13 mouse cellular contexts compared by ENCODE assay signal in genomic region chr4:154297761-154298160, GRCm38 (mm10). TPM values are rescaled to one million over a fixed set of nuclear protein-coding genes. Genes with fewer than 3 reads are reported as not detected.
DNase-seq lines count a peak whose midpoint lies in the region; ATAC-seq and TF ChIP-seq lines count a peak whose summit lies in the region.
"Had no signal": no experiment of that assay in that cellular context is flagged by ENCODE, and none has a peak within 500 bp of the region (broad histone marks: within the 10 kb centered on the region; RNA-seq: fewer than 3 reads in every experiment).

No protein-coding gene starts in this region.

- peak overlapping the region; percentile 7; the same call in 1 of the 2 replicates for H3K27ac ChIP-seq in ES-Bruce4 (ENCODE audit: insufficient read depth, low read length)
- no peak overlapping the region for H3K27ac ChIP-seq in kidney, embryonic 14.5 days (ENCODE audit: low read depth, low read length)
- no peak overlapping the region for H3K27ac ChIP-seq in lung, embryonic 14.5 days (ENCODE audit: low read depth)
- no peak overlapping the region for H3K27ac ChIP-seq in heart, embryonic 11.5 days (ENCODE audit: low read depth, low read length)
- H3K27ac ChIP-seq in left cerebral cortex, adult 2 months, result no peak overlapping the region
- H3K27ac ChIP-seq: layer of hippocampus, adult 2 months had no signal

- peak overlapping the region; percentile 22 for H3K4me3 ChIP-seq in ES-Bruce4 (ENCODE audit: low read depth, low read length)
- peak overlapping the region; percentile 9; the same call in 1 of the 2 replicates for H3K4me3 ChIP-seq in kidney, embryonic 14.5 days (ENCODE audit: low read length)
- no peak overlapping the region for H3K4me3 ChIP-seq in lung, embryonic 14.5 days (ENCODE audit: low read depth, low read length)
- no peak overlapping the region for H3K4me3 ChIP-seq in heart, embryonic 11.5 days (ENCODE audit: low read depth, low read length)
- no peak overlapping the region for H3K4me3 ChIP-seq in left cerebral cortex, adult 2 months
- H3K4me3 ChIP-seq: layer of hippocampus, adult 2 months had no signal

- no peaks in the 10 kb centered on the region for H3K36me3 ChIP-seq in ES-Bruce4 (ENCODE audit: control insufficient read depth, insufficient read depth, low read length, poor library complexity, severe bottlenecking)
- no peaks in the 10 kb centered on the region for H3K36me3 ChIP-seq in kidney, embryonic 14.5 days (ENCODE audit: control insufficient read depth, insufficient read depth, low read length)
- H3K36me3 ChIP-seq in lung, embryonic 14.5 days (ENCODE audit: insufficient read depth), result no peaks in the 10 kb centered on the region
- H3K36me3 ChIP-seq in heart, embryonic 11.5 days (ENCODE audit: control insufficient read depth, insufficient read depth, low read length), result no peaks in the 10 kb centered on the region
- H3K36me3 ChIP-seq: G1E had no signal

- H3K4me1 ChIP-seq in ES-Bruce4 (ENCODE audit: control insufficient read depth, insufficient read depth, low read length), result peaks cover 6% of the 10 kb centered on the region
- H3K4me1 ChIP-seq in kidney, embryonic 14.5 days (ENCODE audit: control insufficient read depth, insufficient read depth, low read length), result peaks cover 38% of the 10 kb centered on the region
- H3K4me1 ChIP-seq in lung, embryonic 14.5 days (ENCODE audit: insufficient read depth), result peaks cover 13% of the 10 kb centered on the region
- peaks cover 25% of the 10 kb centered on the region for H3K4me1 ChIP-seq in heart, embryonic 11.5 days (ENCODE audit: control insufficient read depth, insufficient read depth, low read length)

- peak; percentile 79 for DNase-seq in embryo, embryonic 10 days (ENCODE audit: low spot score)
- no peak for DNase-seq in lung, embryonic 14.5 days
- DNase-seq in gastrocnemius, postnatal 36 days, result no peak
- no peak for DNase-seq in thymus, postnatal 0 days (ENCODE audit: low spot score)
- DNase-seq in left cerebral cortex, adult 2 months (ENCODE audit: extremely low spot score in 1 of 2, low spot score in 2 of 2), result no peak
- DNase-seq: gastrocnemius, postnatal 10 days had no signal

- TF ChIP-seq EP300 in ES-Bruce4 (IDR thresholded peaks at IDR 0.05; ENCODE audit: insufficient read depth, low read depth, low read length), result 0 out of 2 replicates have a peak, but pooled peaks have one; percentile 36

- no peak for TF ChIP-seq CTCF in ES-Bruce4 (IDR thresholded peaks at IDR 0.05; ENCODE audit: low read depth, low read length)
- TF ChIP-seq CTCF in lung, embryonic 14.5 days (IDR thresholded peaks at IDR 0.05; ENCODE audit: low read depth), result no peak
- no peak for TF ChIP-seq CTCF in left cerebral cortex, adult 2 months (IDR thresholded peaks at IDR 0.05)

- ATAC-seq in kidney, embryonic 14.5 days (ENCODE audit: low FRiP score, low TSS enrichment), result 0 out of 2 replicates have a peak, but pooled peaks have one; percentile 20
- ATAC-seq in lung, embryonic 14.5 days (ENCODE audit: insufficient read depth), result no peak
- ATAC-seq in heart, embryonic 11.5 days (replicated peaks; ENCODE audit: insufficient number of reproducible peaks, low FRiP score, low TSS enrichment), result no peak

- H3K9me3 ChIP-seq in ES-Bruce4 (replicated peaks; ENCODE audit: control insufficient read depth, insufficient read depth, low read length, poor library complexity, severe bottlenecking), result no peaks in the 10 kb centered on the region
- H3K9me3 ChIP-seq in kidney, embryonic 14.5 days (ENCODE audit: control insufficient read depth, low read length), result no peaks in the 10 kb centered on the region
- H3K9me3 ChIP-seq in lung, embryonic 14.5 days (ENCODE audit: low read depth, low read length), result no peaks in the 10 kb centered on the region
- no peaks in the 10 kb centered on the region for H3K9me3 ChIP-seq in heart, embryonic 11.5 days (replicated peaks; ENCODE audit: control insufficient read depth, low read length)

- 36% methylated on average over 9 of the region's 9 CpGs for WGBS in kidney, embryonic 14.5 days
- 35% methylated on average over 9 of the region's 9 CpGs for WGBS in lung, embryonic 14.5 days
- WGBS in heart, embryonic 11.5 days (ENCODE audit: insufficient replicate concordance), result 36% methylated on average over 9 of the region's 9 CpGs

- intact Hi-C loops in gastrocnemius, postnatal 36 days (cut with DNase I), result no loop called here
- intact Hi-C loops in left cerebral cortex, adult 2 months (cut with DNase I), result no loop called here

- H3K9ac ChIP-seq in ES-Bruce4 (ENCODE audit: low read depth, poor library complexity, severe bottlenecking), result no peak overlapping the region
- 0 out of 2 replicates have a peak overlapping the region, but pooled peaks have one; percentile 7 for H3K9ac ChIP-seq in kidney, embryonic 14.5 days (ENCODE audit: low read depth, low read length)
- no peak overlapping the region for H3K9ac ChIP-seq in lung, embryonic 14.5 days
- H3K9ac ChIP-seq in heart, embryonic 11.5 days (ENCODE audit: low read depth, low read length), result no peak overlapping the region

- TF ChIP-seq POLR2A in ES-Bruce4 (IDR thresholded peaks at IDR 0.05; ENCODE audit: insufficient read depth, low read length), result no peak

- H3K4me2 ChIP-seq in kidney, embryonic 14.5 days (replicated peaks; ENCODE audit: low read depth, low read length), result peak overlapping the region; percentile 27
- peak overlapping the region; percentile 15; the same call in 1 of the 2 replicates for H3K4me2 ChIP-seq in lung, embryonic 14.5 days
- H3K4me2 ChIP-seq in heart, embryonic 11.5 days, result no peak overlapping the region

- no peaks in the 10 kb centered on the region for H3K27me3 ChIP-seq in ES-Bruce4 (ENCODE audit: control insufficient read depth, insufficient read depth, low read length, poor library complexity, severe bottlenecking)
- peaks cover 24% of the 10 kb centered on the region for H3K27me3 ChIP-seq in kidney, embryonic 14.5 days (ENCODE audit: control insufficient read depth, insufficient read depth, low read length)
- peaks cover 21% of the 10 kb centered on the region for H3K27me3 ChIP-seq in lung, embryonic 14.5 days (ENCODE audit: insufficient read depth, low read length)
- H3K27me3 ChIP-seq in heart, embryonic 11.5 days (ENCODE audit: control insufficient read depth, insufficient read depth, low read length), result peaks cover 29% of the 10 kb centered on the region

RNA-seq across cellular contexts. Expression of gene Arhgef16, which starts 3.7 kb away (rescaled TPM):
- 37.2 and 38.5 TPM in 2 replicates for polyA plus RNA-seq in ES-Bruce4 (2011; ENCODE audit: insufficient read depth, insufficient read length, low read depth, missing spikeins)
- 16.3 and 28.2 TPM in 2 replicates for polyA plus RNA-seq in kidney, embryonic 14.5 days (2014; fragmentation: Nextera tagmentation; extraction: Ambion mirVana)
- 15.4 and 16.2 TPM in 2 replicates for polyA plus RNA-seq in lung, embryonic 14.5 days (2014; fragmentation: Nextera tagmentation; extraction: Ambion mirVana)
- under 1 TPM; 0.05 to 0.10 TPM for total RNA-seq in gastrocnemius, postnatal 36 days (2021)
- polyA plus RNA-seq in heart, embryonic 11.5 days (2014; fragmentation: Nextera tagmentation; extraction: Ambion mirVana), result 1.1 and 1.5 TPM in 2 replicates
- polyA plus RNA-seq in thymus, postnatal 0 days (2015; fragmentation: Nextera tagmentation; extraction: Ambion mirVana), result 18.2 and 19.5 TPM in 2 replicates
- under 1 TPM; 0.34 to 0.63 TPM for total RNA-seq in left cerebral cortex, adult 2 months (2021)
- polyA plus RNA-seq: G1E had no signal

RNA-seq across cellular contexts. Expression of gene B230104I21Rik, which starts 38.2 kb away (rescaled TPM):
- not detected in 2 replicates for polyA plus RNA-seq in ES-Bruce4 (2011; ENCODE audit: insufficient read depth, insufficient read length, low read depth, missing spikeins)
- polyA plus RNA-seq in kidney, embryonic 14.5 days (2014; fragmentation: Nextera tagmentation; extraction: Ambion mirVana), result not detected in 2 replicates
- polyA plus RNA-seq in lung, embryonic 14.5 days (2014; fragmentation: Nextera tagmentation; extraction: Ambion mirVana), result not detected in 2 replicates
- total RNA-seq in gastrocnemius, postnatal 36 days (2021), result not detected
- polyA plus RNA-seq in heart, embryonic 11.5 days (2014; fragmentation: Nextera tagmentation; extraction: Ambion mirVana), result 0.24 TPM in 1 of 2 replicates, not detected in the other
- not detected in 2 replicates for polyA plus RNA-seq in thymus, postnatal 0 days (2015; fragmentation: Nextera tagmentation; extraction: Ambion mirVana)
- not detected for total RNA-seq in left cerebral cortex, adult 2 months (2021)
- total RNA-seq: G1E; gastrocnemius, postnatal 10 days; neutrophil, adult 5-6 weeks had no signal
- polyA plus RNA-seq: embryonic facial prominence, embryonic 14.5 days; G1E had no signal

Comparison
In these comparisons a context has a peak if more than half of its experiments do, and no peak if none do; other contexts are left out.
1. H3K4me3 ChIP-seq: peak in ES-Bruce4 (single experiment) and kidney, embryonic 14.5 days (single experiment); none in lung, embryonic 14.5 days (single experiment), heart, embryonic 11.5 days (single experiment) and left cerebral cortex, adult 2 months (single experiment).